Mouse (Mus musculus) lung, postnatal 10 days (tissue): Measurements from ENCODE around the gene Maml2.

Experiments used
- DNase-seq: peaks from one replicate; pipeline ENCODE4 v3.0.0; 2021

Maml2 gene

DNA sequence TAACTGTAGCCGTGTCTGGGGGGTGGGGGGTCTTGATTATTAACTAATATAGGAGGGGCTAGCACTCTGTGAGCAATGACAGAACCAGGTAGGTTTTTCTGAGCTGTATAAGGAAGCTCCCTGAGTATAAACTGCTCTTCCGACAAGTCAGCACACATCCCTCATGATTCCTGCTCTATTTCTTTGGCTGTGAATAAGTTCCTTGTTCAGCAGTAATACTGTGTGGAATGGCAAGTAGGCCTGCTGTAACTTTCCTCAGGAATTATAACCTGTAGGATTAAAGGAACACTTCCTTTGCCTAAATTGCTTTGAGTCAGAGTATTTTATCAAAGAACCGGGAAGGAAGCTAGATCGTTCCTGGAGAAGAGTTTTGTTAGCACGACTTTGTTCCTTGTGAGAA, 283.4 kb downstream of the Maml2 start:
- DNase-seq: no peak

DNA sequence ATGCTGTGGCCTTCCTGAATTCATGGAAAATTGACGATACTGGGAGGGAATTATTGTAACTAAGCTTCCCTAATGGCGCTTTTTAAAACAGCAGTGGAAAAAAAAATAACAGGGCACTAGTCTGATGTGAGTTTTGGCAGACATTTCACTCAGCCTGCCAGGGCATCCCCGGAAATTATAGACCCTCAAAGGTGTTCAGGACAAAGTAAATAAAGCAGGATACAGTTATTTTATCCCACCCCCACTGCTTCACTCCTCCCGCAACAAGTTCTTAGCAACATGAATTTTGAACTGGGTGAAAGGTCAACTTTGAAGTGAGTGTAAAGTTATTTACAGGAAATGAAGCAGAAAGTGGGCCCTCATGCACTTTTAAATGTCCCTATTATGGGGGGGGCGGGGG, 286.2 kb downstream of the Maml2 start:
- DNase-seq: no peak

DNA sequence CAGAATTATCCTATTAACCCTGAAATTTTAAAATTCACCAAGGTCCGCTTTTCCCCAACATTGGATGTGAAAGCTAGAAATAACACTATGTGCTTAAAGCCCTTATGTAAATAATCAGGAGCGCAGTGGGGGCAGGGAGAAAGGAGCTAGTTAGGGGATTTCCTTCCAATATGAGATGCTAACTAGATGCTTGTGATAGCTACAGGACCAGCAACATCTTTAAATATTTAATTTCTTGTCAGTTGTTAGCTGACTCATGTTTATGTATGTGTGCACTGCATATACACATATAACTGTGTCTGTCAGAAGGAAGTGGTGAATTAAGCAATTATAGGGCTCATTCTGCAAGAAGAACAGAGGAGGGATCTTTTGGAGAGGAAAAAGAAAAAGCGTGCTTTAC, 286.7 kb downstream of the Maml2 start:
- DNase-seq: no peak

DNA sequence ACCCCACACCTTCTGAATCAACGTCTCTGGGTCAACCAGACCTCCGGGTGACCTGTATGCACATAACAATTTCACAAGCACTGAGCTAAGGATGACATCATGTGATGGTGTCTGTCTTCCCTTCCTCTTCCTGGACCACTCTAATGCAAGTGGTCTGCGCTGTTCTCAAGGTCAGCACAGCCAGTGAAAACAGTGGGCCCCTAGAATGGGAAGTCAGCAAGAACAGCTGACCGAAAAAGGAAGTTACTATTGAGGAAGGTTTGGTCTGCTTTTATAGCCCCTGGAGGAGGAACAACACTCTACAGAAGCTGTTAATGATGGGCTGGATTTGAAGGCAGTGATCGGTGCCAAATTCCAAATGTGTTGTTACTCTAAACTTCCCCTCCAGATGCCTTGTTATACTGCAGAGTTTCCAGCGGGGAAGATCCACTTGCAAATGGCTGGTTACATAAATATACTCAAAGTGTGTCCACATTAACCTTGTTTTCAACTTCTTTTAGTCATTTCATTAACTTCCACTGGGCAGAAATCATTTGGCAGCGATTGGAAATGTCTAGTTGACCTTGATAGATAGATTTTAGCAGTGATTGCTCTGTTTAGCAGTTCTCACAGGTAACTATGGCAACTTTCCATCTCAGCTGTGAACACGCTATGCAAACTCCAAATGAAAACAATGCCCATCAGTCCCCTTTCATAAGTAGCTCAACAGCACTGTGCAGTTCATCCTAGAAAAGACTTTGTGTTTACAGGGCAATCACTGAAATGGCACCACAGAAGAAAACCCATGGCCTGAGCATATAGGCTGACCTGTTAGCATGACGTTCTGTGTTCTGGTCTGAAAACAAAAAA, 289.6 kb downstream of the Maml2 start:
- peak; percentile 67 for DNase-seq

DNA sequence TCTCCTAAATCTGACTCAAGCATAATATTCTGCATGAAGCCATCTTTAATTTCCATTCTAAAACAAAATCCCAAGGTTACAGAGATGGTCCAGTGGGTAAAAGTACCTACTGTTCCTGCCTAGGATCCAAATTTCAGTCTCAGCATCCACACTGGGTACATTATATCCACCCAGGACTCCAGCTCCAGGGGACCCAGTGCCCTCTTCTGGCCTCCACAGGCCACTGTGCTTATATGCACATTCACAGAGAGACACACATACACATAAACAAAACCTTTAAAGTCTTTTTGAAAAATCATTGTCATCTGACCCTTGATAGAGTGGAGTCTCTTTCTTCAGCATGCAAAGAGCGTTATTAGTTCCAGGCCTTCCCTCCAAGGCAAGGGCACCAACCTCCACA, 291.0 kb downstream of the Maml2 start:
- no peak for DNase-seq

DNA sequence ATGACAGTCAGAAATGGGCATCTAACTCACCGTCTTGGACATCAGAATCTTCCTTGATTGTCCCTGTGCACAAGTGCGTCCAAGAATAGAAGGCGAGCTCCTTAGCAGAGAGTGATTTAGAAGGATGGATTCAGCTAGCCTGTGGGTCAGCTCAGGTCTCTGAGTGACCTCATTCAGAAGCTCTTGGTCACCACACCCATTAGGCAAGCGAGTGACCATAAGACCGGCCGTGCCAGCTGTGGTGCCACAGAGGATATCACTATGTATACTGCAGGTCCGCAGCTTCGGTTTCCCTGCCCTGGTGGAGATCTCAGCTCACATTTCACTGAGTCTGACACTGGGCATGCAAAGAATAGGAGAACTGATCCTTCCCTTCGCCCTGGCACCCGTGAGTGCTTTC, 294.9 kb downstream of the Maml2 start:
- no peak for DNase-seq

DNA sequence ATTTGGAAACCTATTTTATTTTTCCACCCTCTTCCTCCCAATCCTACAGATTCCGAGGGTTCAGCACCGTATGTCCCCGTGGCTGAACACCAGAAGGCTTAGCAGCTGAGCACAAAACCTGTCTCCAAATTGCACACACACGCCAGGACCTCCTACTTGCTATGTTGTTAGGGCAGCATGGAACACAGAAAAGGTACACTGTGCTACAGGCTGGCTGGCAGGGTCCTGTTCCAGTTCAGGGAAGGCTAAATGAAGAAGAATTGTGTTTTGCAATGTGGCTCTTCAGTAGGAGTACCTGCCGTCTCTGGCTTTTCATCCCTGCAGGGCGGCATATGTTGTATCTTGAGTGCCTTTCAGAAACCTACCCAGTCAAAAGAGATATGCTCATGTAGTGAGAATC, 300.0 kb downstream of the Maml2 start:
- no peak for DNase-seq

DNA sequence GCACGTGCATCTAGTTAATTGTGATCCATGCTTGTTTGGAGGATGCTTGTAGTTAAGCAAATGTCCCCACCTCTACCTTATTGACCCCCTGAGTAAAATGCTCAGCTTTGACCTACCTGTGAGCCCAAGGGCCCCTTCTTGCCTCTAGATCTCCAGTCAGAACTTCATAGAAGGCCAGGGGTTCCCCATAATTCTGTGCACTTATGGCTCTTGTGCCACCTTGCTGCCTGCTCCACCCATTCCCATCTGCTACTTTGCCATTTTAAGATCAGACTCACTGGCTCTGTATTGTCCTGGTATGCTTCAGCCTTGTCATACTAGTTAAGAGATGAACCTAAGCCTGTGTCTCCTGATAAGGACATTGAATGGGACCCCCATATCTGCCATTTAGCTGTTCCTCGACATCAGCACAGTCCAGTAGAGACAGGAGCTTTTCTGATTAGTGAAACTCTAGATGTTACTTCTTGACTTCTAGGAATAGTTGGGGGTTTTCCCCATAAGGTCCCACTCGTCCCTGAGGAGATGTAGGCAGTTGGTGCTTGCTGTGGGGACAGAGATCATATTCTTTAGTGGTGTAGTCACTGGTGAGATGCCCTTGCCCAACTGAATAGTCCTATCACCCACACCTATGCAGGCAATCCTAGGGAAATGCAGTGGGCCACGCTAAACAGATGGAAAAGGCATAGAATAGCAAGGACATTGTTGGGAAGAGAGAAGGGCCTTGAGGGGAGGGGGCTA, 301.0 kb downstream of the Maml2 start:
- no peak for DNase-seq

DNA sequence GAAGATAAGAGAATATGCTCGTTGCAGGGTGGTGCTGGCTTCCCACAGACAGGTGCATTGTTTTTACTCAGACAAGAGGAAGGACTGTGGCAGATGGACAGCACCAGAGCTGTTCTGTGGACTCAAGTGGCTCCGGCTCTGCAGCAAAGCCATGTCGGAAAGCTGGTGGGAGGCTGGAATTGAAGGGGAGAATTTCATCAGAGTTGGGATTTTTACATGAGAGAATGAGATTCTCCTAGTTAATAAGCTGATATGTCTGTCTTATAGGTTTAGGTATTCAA, 301.5 kb downstream of the Maml2 start:
- no peak for DNase-seq

DNA sequence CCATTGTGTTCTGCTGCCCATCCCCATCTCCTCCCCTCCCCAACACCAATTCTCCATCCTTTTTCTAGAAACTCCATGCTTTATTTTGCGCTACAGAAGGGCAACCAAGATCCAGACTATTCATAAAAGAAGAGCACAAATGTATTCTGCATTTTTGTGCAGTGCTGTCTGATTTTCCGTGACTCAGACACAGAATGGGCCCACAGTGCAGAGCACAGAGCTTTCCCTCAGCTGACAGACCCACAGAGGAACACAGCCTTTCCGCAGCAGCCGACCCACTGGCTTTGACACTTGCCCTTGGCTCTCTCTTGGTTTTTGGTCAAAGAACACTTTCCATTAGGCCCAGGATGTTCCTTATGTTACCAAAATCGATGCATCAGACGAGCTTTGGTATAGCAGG, 302.0 kb downstream of the Maml2 start:
- no peak for DNase-seq

DNA sequence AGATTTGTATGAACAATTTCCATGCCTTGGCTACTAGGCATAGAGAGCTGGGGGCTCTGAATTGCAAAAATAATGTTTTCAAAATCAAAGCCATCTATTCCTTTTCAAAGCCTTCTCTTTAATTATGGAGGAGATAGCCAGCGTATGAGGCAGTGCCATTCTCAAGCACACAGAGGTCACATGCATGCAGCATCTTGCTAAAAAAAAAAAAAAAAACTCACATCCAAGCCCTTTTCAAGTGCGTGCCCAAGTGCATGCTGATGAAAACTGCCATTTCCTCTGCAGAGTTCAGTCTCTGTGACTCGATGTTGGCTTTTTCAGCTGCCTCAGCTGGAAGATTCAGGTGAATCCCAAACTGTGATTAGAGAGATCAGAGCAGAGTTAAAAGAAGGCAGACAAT, 304.0 kb downstream of the Maml2 start:
- no peak for DNase-seq

DNA sequence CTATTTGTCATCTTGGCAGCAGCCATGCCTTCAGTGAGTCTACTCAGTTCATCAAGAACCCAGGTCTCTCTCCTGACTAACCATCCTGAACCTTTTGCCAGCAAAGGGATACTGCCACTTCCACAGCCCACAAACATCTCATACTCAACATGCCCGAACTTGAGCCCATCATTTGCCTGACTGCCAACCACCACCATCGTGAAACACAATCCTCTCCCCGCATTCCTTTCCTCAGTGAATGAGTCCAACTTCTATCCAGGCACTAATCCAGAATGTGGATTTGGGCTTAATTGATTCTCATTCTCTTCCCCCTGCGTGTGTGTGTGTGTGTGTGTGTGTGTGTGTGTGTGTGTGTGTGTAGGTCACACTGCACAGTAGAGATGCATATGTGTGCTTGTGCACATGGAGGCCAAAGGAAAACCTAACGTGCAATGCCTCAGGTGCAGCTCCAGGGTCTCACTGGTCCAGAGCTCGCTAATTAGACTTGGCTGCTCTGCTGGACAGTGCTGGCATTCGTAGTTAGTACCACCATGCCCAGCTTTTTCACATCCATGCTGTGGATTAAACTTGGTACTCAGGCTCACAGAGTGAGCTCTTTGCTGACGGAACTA, 305.9 kb downstream of the Maml2 start:
- no peak for DNase-seq

DNA sequence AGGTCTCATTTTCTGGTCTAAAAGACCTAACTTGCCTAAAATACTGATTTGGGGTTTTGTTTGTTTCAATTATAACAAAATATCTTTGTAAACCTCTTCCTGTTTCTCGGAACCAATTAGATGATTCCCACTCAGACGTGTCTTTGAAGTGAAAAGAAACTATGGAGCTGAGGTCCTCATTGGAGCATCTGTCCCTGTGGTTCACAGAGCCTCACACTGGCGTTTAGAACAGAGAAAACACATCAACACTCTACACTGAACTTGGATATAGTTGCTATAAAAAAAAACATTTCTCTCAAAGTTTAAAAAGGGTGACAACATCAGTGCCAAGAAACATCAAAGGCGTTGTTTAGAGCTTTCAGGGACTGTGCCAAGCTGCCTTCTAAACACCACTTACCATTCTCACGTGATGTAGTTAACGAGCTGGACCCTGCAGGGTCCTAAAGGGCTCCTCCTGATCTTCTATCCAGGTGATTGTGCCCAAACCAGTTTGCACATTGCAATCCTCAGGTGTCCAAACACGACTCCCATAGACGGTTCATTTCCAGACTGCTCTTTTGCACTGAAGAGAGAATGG, 309.9 kb downstream of the Maml2 start:
- peak; percentile 59 for DNase-seq

DNA sequence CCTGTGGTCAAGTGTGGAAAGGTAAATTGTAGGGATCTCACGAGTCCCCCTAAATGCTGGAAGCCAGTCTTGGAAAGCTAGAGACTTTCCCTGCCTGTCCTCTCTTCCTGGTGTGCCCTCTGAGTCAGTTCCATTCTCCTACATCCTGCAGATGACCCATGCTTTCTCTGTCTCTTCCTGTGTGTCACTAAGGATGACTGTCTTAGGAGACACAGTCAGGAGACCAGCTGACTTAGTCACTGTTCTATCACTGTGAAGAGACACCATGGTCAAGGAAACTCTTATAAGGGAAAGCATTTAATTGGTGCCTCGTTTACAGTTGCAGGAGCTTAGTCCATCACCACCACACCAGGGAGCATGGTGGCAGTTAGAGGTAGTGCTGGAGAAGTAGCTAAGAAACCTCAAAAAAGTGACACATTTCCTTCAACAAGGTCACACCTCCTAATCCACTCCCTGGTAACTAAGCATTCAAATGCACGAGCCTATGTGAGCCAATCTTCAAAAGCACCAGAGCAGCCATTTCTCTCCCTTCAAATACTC, 310.8 kb downstream of the Maml2 start:
- no peak for DNase-seq

DNA sequence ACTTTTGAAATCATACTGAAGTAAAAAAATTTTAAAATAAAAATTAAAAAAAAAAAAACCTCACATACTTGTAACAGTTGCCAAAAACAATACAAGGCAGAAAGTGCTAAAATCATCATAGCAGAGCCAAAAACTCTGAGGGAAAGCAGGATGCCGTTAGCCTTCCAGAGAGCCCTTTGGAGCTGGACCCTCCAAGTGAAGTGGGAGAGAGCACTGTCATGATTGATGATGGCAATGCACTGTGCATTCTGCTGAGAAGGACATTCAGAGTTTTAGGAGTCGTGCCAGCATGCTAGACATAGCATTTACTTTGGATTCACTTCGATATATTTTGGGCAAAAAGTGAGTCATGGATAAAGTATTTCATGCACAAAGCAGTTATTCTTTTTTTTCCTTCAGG, 313.8 kb downstream of the Maml2 start:
- no peak for DNase-seq

DNA sequence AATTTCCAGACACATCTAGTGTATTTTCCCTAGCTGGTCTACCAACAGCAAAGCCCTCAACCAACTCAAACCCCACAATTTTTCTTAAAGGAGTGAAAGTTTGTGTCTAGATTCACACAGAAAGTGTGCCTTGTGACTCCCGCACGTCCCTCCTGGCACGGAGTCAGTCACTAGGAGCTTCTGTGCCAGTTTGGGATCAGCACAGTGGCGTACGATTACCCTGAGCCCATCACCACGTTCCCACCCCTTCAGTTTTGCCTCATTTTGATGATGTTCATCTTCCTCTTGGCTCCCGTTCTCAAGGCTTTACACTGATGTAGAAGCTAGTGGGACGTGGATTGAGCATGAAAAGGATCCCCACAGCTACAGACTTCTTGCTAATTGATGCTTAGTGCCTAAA, 314.6 kb downstream of the Maml2 start:
- no peak for DNase-seq

DNA sequence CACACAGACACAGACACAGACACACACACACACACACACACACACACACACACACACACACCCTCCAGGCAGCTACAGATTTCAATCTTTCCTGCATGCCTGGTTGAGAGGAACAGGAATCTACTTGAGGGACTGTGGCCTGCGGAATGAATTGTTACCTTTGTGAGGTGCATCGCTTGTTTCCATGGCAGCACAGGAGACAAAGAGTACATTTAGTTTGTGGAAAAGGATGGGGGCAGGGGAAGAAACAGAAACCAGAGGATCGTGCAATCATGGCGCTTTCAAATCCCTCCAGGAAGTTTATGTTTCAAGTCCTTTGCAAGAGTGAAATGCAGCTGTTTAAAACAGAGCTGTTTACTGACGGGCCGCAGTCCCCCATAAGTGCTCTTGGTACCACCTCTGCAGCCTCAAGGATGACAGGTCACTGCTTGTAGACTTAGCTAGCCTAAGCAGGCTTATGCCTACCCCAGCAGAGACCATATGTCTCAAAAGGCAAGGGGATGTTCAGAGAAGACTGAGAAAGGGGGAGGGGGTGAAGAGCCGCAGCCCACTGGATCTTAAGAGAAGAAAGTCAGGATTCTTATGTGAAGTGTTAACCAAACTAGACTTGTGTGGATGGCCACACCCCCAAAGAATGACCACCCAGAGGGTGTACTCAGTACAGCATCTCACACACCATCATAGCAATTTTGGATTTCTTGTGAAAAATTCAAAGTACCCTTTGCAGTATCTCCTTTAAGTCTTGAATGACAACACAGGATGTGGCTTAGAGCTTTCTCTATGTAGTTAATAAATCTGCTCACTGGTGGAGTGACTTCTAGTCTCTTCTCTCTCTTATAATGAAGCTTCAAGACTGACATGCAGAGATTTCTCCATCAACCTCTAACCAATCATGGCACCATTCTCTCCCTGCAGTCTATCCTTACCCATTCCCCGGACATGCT, 315.8 kb downstream of the Maml2 start:
- DNase-seq: peak; percentile 35

DNA sequence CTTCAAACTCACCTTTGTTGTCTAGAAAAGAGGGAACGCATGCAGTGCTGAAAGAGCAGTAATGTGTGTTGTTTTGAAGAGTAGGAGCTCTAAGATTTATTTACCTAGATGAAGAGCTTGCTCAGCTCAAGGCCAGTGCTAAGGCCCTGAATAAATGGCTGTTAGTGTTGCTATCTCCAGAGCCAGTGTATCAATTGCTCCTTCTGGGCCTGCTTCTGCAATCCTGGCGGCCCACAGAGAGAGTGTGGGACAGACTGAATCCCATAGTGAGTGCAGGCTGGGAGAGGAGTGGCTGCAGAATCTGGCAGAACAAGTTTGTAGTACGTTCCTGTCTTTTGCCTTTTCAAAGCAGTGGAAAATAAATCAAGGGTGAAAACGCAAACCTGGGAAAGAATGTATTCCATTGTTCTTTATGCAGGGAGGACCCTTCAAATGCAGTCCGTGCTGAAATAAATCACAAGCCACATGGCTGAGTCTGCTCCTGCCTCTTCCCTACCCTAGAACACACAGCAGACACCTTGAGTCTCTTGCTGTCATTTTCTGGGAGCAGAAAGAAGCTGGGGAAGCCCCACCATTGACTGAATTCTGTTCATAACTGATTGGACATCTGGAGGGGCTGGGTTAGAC, 318.7 kb downstream of the Maml2 start:
- DNase-seq: no peak

DNA sequence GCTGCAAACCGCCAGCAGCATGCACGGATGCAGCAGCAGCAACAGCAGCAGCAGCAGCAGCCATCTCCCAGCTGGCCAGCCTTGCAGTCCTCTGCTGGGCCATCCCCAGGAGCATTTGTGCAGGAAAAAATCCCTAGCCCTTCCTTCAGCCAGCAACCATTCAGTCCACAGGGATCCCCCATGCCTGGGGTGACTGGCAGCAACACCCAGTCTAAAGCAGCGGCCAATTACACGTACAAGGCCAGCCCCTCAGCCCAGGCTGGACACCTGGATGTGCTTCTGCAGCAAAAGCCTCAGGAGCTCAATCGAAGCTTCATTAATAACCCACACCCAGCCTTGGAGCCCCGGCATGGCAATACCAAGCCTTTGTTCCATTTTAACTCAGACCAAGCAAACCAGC, 323.0 kb downstream of the Maml2 start:
- no peak for DNase-seq

DNA sequence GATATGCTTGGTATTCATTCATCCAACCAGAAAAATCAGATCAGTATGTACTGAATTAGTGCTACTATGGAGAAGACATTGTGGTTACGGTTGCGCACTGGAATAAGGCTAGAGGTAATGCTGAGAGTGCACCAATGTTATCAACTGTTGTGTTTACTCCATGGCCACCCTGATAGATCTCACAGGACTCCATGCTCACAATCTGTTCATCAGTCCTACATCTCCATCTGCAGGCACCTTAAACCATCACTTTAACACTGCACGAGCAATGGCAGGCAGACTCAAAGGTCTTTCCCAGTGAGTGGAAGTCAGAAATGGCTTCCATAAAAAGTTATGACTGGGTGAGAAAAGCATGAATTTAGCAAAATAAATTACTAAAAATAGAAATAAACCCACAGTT, 324.2 kb downstream of the Maml2 start:
- DNase-seq: no peak

DNA sequence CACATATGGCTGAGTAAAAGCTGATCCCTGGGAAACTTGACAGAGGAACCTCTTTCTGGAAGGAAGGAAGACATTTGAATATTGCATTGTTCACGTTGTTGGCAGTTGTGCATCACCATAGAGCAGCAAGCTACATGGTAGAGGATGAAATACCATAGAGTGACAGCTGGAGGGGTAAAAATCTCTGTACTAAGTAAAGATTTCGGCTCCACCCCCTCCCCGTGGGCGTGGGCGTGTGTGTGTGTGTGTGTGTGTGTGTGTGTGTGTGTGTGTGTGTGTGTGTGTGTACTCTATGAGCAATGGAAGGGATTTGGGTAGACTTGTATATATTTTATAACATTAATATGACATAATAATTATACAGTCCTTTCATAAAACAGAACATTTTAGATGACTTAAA, 324.7 kb downstream of the Maml2 start:
- no peak for DNase-seq

DNA sequence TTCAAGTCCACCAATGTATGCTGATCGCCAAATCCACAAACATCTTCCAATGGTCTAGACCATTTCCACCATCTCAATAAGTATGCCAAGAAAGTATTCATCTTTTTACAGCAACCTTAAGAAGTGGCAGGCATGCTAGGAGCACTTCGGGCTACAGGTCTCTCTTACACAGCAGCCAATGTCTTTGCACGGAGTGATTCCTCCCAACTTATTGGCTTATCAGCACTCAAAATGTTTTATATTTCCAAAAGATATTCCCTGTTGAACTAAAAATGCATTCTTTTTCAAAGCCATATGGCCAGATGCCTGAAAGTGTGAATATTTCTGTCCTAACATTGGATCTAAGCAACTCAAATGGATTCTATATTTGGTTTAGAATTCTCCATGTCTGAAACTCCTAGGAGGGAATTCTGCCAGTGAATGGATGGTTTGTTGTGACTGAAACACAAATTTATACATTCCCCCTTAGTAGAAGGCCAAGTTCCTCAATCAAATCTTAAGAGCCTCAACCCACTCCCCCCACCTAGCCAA, 326.2 kb downstream of the Maml2 start:
- no peak for DNase-seq
